ENCODE assay signal across 20 mouse cellular contexts in the genomic region with DNA sequence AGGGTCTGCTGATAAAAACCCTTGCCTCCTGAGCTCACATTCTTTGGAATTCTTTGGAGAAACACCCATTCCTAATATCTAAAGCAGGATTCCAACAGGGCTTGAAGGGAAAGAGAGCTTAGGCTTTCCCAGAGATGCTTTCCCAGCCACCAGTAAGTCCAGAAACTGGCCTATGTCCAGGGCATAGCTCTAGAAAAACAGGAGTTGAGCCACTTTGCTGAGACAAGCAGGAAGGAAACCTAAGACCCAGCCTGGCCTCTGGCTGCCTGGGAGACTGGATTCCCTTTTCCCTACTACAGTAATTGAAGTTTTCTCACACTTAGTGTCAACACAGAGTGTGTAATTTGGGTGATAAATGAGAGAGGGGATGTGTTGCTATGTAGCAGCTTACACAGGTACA. TPM values are rescaled to one million over a fixed set of nuclear protein-coding genes. Genes with fewer than 3 reads are reported as not detected.
A peak's percentile ranks its signal among the peaks of the same experiment; 100 is the strongest.
DNase-seq lines count a peak whose midpoint lies in the region; TF ChIP-seq lines count a peak whose summit lies in the region.
"Had no signal": no experiment of that assay in that cellular context is flagged by ENCODE, and none has a peak within 500 bp of the region (broad histone marks: within the 10 kb centered on the region; RNA-seq: fewer than 3 reads in every experiment).

No protein-coding gene starts in this region.

- H3K27ac ChIP-seq in heart, embryonic 10.5 days: no peak overlapping the region
- peak overlapping the region; percentile 8; the same call in 1 of the 2 replicates for H3K27ac ChIP-seq in small intestine, adult 2 months (ENCODE audit: insufficient read depth, low read depth, low read length)
- H3K27ac ChIP-seq: heart, adult 2 months; hindbrain, embryonic 12.5 days had no signal

- TF ChIP-seq POLR2A in lung, adult 2 months (IDR thresholded peaks at IDR 0.05; ENCODE audit: borderline replicate concordance, extremely low read depth, low read depth, low read length): no peak
- no peak for TF ChIP-seq POLR2A in small intestine, adult 2 months (IDR thresholded peaks at IDR 0.05; ENCODE audit: low read depth, low read length)

- no peaks in the 10 kb centered on the region for H3K9me3 ChIP-seq in heart, embryonic 10.5 days
- H3K9me3 ChIP-seq: G1E; hindbrain, embryonic 12.5 days had no signal

- H3K4me1 ChIP-seq in heart, embryonic 10.5 days: peaks cover 8% of the 10 kb centered on the region
- H3K4me1 ChIP-seq in lung, adult 2 months (ENCODE audit: control insufficient read depth, insufficient read depth, low read length): no peaks in the 10 kb centered on the region; the same call in 1 of the 2 replicates
- peaks cover 14% of the 10 kb centered on the region; the same call in 1 of the 2 replicates for H3K4me1 ChIP-seq in small intestine, adult 2 months (ENCODE audit: control insufficient read depth, insufficient read depth, insufficient read length, low read length)

- DNase-seq in heart, postnatal 10 days: peak; percentile 9 to 22
- no peak for DNase-seq in heart, embryonic 10.5 days (ENCODE audit: low spot score)
- DNase-seq in lung, postnatal 25 days (ENCODE audit: low spot score): peak; percentile 13
- no peak for DNase-seq in lung, adult 2 months
- DNase-seq in kidney, postnatal 25 days: peak; percentile 64 to 68
- DNase-seq in layer of hippocampus, postnatal 10 days (ENCODE audit: low spot score in 2 of 2): no peak
- DNase-seq: adrenal gland, postnatal 36 days; heart, adult 2 months; right cerebral cortex, postnatal 4 days; thymus, postnatal 4 days had no signal

- no peaks in the 10 kb centered on the region for H3K27me3 ChIP-seq in heart, embryonic 10.5 days (ENCODE audit: insufficient read depth, poor library complexity, severe bottlenecking)
- H3K27me3 ChIP-seq in small intestine, adult 2 months (ENCODE audit: control insufficient read depth, insufficient read depth, low read length): no peaks in the 10 kb centered on the region
- H3K27me3 ChIP-seq: hindbrain, embryonic 12.5 days had no signal

- TF ChIP-seq CTCF in lung, adult 2 months (IDR thresholded peaks at IDR 0.05; ENCODE audit: insufficient read depth, low read length): no peak
- no peak for TF ChIP-seq CTCF in small intestine, adult 2 months (IDR thresholded peaks at IDR 0.05; ENCODE audit: extremely low read depth, insufficient read length, insufficient replicate concordance, low read depth, low read length)

- no peak overlapping the region for H3K4me3 ChIP-seq in heart, embryonic 10.5 days
- H3K4me3 ChIP-seq in lung, adult 2 months (replicated peaks; ENCODE audit: extremely low read depth, low read depth, low read length): no peak overlapping the region
- H3K4me3 ChIP-seq in small intestine, adult 2 months (ENCODE audit: low read depth, low read length): no peak overlapping the region
- H3K4me3 ChIP-seq: heart, adult 2 months; hindbrain, embryonic 12.5 days had no signal

- intact Hi-C loops in heart, postnatal 10 days (cut with DNase I): no loop called here

- no peaks in the 10 kb centered on the region for H3K36me3 ChIP-seq in heart, embryonic 10.5 days
- H3K36me3 ChIP-seq in small intestine, adult 2 months (ENCODE audit: control insufficient read depth, insufficient read depth, low read length): no peaks in the 10 kb centered on the region
- H3K36me3 ChIP-seq: hindbrain, embryonic 12.5 days had no signal

RNA-seq across cellular contexts. Expression of a gene that starts 1.8 kb away (rescaled TPM):
- total RNA-seq in heart, postnatal 10 days (2021): 100 to 1,000 TPM in 1 of 2 experiments, 10 to 100 TPM in 1; 88.5 to 113 TPM
- 40.8 and 41.3 TPM in 2 replicates for polyA plus RNA-seq in heart, embryonic 10.5 days (2016; fragmentation: Nextera tagmentation; extraction: Ambion mirVana)
- 15.3 and 21.9 TPM in 2 replicates for polyA plus RNA-seq in lung, adult 2 months (2012; rRNA removed)
- polyA plus RNA-seq in small intestine, adult 2 months (2012; rRNA removed): 16.1 and 71.5 TPM in 2 replicates
- 10 to 100 TPM; 12.6 to 15.8 TPM for total RNA-seq in layer of hippocampus, postnatal 10 days (2021)

RNA-seq across cellular contexts. Expression of a gene that starts 50.2 kb away (rescaled TPM):
- not detected for total RNA-seq in heart, postnatal 10 days (2021)
- not detected in 2 replicates for polyA plus RNA-seq in heart, embryonic 10.5 days (2016; fragmentation: Nextera tagmentation; extraction: Ambion mirVana)
- polyA plus RNA-seq in lung, adult 2 months (2012; rRNA removed): not detected in 2 replicates
- not detected in 2 replicates for polyA plus RNA-seq in small intestine, adult 2 months (2012; rRNA removed)
- not detected for total RNA-seq in layer of hippocampus, postnatal 10 days (2021)
- total RNA-seq: adrenal gland, postnatal 36 days; G1E; heart, adult 2 months; left cerebral cortex, adult 18-20 months had no signal
- polyA plus RNA-seq: embryonic facial prominence, embryonic 11.5 days; G1E; heart, adult 2 months; hindbrain, embryonic 12.5 days; large intestine, adult 2 months; limb, embryonic 11.5 days; midbrain, embryonic 16.5 days; neural tube, embryonic 11.5 days; stomach, embryonic 14.5 days had no signal

RNA-seq across cellular contexts. Expression of a gene that starts 50.3 kb away (rescaled TPM):
- not detected for total RNA-seq in heart, postnatal 10 days (2021)
- polyA plus RNA-seq in heart, embryonic 10.5 days (2016; fragmentation: Nextera tagmentation; extraction: Ambion mirVana): 0.05 TPM in 1 of 2 replicates, not detected in the other
- polyA plus RNA-seq in lung, adult 2 months (2012; rRNA removed): 0.07 TPM in 1 of 2 replicates, not detected in the other
- not detected in 2 replicates for polyA plus RNA-seq in small intestine, adult 2 months (2012; rRNA removed)
- total RNA-seq in layer of hippocampus, postnatal 10 days (2021): not detected
- total RNA-seq: adrenal gland, postnatal 36 days; heart, adult 2 months had no signal
- polyA plus RNA-seq: heart, adult 2 months; hindbrain, embryonic 12.5 days; limb, embryonic 11.5 days; midbrain, embryonic 16.5 days; neural tube, embryonic 11.5 days; stomach, embryonic 14.5 days had no signal

Comparison
In these comparisons a context has a peak if more than half of its experiments do, and no peak if none do; other contexts are left out.
1. DNase-seq: peak in heart, postnatal 10 days (2 of 2), lung, postnatal 25 days (single experiment) and kidney, postnatal 25 days (2 of 2); none in heart, embryonic 10.5 days (single experiment), lung, adult 2 months (single experiment) and layer of hippocampus, postnatal 10 days (0 of 2).